Mouse (Mus musculus): ENCODE measurements at regions not wholly inside any gene's neighbourhood (a gene's known extent, or its start where the extent isn't known, plus 50 kb on each side); places are given as distances from the start of the nearest gene placed in this dataset.

DNA sequence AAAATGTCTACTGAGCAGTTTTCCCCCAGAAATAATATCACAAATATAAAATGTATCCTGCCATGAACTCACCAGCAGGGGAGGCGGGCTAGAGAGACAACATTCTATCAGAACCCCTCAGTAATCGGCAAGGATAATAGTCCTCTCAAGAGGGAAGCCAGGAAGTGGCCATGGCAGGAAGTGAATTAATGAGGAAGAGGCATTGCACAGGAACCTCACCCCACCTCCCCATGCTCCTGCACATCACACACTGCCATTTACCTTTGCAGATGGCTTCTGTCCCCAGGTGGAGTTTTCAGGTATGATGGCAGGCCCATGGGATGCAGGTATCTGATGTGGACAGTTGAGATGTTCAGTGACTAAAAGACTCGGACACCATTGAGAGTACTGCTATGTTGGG lies 185.9 kb upstream of the Tgfbr2 start:
- ATAC-seq (ENCODE audit: borderline replicate concordance, extremely low read depth, low FRiP score, low TSS enrichment) = no peak
- H3K4me2 ChIP-seq = no peak overlapping the region
- no peak overlapping the region for H3K4me3 ChIP-seq
- no peak overlapping the region for H3K27ac ChIP-seq
- no peaks in the 10 kb centered on the region for H3K36me3 ChIP-seq
- no peaks in the 10 kb centered on the region for H3K9me3 ChIP-seq
- H3K4me1 ChIP-seq = no peaks in the 10 kb centered on the region
- 74% methylated on average over 3 of the region's 3 CpGs for WGBS
- no peaks in the 10 kb centered on the region for H3K27me3 ChIP-seq
- no peak overlapping the region for H3K9ac ChIP-seq

DNA sequence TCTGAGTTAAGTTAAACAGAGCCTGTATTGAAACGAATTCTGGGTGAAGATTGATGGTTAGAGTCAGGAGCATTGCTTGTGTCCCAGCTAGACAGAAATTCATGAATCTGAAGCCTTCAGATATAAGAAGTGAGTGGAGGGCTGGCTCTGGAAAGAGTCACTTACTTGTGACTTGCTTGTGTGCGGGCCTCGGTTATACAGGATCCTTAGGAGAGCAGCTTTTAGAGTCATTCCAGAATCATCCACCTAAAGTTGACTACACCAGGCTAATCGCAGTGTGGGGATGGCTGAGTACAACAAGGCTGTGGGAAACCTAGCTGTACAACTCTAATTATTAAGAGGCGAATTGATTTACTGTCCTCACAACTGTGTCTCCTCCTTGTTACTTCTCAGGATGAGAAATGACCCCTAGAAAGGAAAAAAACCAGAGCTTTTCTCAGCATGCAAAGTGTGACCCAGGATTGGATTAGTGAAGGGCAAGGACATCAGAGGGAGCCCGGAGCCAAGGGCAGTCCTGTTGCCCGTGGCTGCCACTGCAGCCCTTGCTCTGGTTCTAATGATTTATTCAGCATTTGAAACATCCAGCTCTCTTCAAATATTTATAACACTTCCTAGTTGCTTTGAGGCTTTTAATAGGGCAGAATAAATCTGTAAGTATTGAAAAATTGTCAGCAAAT lies 179.0 kb upstream of the Tgfbr2 start:
- H3K36me3 ChIP-seq = no peaks in the 10 kb centered on the region
- H3K4me2 ChIP-seq = no peak overlapping the region
- 75% methylated on average over 7 of the region's 7 CpGs for WGBS
- H3K9ac ChIP-seq = no peak overlapping the region
- peak overlapping the region; percentile 72 for H3K27ac ChIP-seq
- peaks cover 26% of the 10 kb centered on the region; the same call in 1 of the 2 replicates for H3K4me1 ChIP-seq
- ATAC-seq (ENCODE audit: borderline replicate concordance, extremely low read depth, low FRiP score, low TSS enrichment) = no peak
- no peaks in the 10 kb centered on the region for H3K27me3 ChIP-seq
- no peaks in the 10 kb centered on the region for H3K9me3 ChIP-seq
- H3K4me3 ChIP-seq = no peak overlapping the region

DNA sequence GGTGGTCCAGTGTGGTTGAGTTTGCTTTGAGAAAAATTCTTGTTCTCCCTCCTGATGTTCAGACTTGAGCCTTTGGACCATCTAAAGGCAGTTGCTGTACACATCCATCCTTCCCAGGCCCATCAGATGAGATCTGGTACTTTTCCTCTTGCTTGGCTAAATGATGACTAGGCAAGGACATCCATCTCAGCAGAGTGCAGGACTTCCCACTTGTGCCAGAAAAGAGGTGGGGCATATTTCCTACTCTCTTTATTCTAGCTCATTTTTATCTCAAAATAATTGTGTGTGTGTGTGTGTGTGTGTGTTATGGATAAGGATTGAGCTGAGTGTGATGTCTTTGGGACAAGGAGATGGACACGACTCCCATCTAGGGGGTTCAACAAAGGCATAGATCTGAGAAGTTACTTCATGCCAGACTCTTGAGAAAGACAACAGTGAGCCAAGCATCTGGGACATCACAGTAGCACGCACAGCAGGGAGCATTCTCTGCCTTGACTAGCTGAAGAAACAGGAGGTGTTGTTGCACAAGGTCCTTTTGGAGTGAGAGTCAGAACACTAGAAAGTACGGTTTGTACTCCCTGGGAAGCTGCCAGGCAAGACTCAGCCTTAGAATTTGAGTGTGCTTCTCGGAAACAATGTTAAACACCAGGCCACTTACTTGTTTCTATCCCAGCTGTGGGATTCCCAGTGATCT lies 177.8 kb upstream of the Tgfbr2 start:
- Histone ChIP-seq H3K4me1 (peaks cover 26% of the 10 kb centered on the region; the same call in 1 of the 2 replicates), H3K9ac (no peak overlapping the region), H3K4me3 (no peak overlapping the region), H3K9me3 (no peaks in the 10 kb centered on the region), H3K36me3 (no peaks in the 10 kb centered on the region), H3K27me3 (no peaks in the 10 kb centered on the region), H3K27ac (peak overlapping the region; percentile 72), H3K4me2 (no peak overlapping the region)
- ATAC-seq (ENCODE audit: borderline replicate concordance, extremely low read depth, low FRiP score, low TSS enrichment) = peak; percentile 95
- 35% methylated on average over 4 of the region's 4 CpGs for WGBS

DNA sequence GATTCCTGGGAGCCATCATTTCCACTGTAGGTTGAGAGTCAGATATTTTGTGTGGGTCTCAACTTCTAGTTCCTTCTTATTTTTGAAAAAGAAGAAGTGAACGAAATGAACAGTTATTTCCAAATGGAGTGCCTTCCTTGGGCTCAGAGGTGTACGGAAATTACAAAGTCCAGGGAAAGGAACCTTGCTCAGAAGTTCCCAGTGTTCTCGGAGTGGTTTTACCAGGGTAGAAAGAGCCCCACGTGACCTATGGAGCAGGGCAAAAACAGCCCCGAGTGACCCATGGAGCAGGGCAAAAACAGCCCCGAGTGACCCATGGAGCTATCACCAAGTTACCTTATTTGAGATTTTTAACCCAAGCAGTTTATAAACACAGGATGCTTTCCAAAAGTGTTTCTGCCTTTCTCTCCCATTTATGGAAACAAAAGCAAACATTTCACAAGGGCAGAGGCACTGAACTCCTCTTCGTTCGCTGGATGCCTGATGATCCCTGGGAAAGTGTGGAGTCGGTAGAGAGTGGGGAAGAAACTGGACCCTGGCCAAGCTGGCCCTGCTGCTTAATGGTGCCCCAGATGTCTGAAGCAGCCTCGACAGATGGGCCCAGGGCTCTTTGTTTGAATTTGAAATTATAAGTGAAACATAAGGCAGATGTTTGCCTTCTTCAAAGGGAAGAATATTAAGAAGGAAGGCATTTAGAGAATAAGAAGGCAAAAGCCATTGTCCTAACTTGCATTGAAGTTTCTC lies 175.8 kb upstream of the Tgfbr2 start:
- Histone ChIP-seq H3K9ac (no peak overlapping the region), H3K9me3 (no peaks in the 10 kb centered on the region), H3K4me2 (no peak overlapping the region), H3K4me1 (peaks cover 26% of the 10 kb centered on the region; the same call in 1 of the 2 replicates), H3K27me3 (no peaks in the 10 kb centered on the region), H3K4me3 (no peak overlapping the region), H3K36me3 (no peaks in the 10 kb centered on the region), H3K27ac (peak overlapping the region; percentile 72)
- 33% methylated on average over 10 of the region's 10 CpGs for WGBS
- no peak for ATAC-seq (ENCODE audit: borderline replicate concordance, extremely low read depth, low FRiP score, low TSS enrichment)

DNA sequence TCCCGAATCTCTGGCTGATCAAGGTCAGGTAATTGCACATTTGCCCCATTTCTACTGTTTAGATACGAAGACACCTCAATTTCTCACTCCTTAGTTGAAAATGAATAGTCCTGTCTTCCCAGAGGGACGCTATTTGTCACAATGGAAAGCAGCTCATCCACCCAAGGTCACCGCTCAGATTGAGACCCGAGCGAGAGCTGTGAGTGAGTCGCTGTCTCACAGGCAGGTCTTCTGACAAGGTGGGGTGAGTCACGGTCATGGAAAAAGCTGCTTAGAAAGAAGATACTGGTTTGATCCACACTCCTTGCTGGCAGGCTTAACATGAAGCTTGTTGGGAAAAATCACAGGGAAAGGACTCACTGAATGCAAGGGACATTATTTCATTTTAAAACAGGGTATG lies 171.9 kb upstream of the Tgfbr2 start:
- no peaks in the 10 kb centered on the region for H3K9me3 ChIP-seq
- peaks cover 26% of the 10 kb centered on the region for H3K4me1 ChIP-seq
- no peak for ATAC-seq (ENCODE audit: borderline replicate concordance, extremely low read depth, low FRiP score, low TSS enrichment)
- no peak overlapping the region for H3K4me3 ChIP-seq
- no peak overlapping the region for H3K9ac ChIP-seq
- no peak overlapping the region for H3K4me2 ChIP-seq
- no peak overlapping the region for H3K27ac ChIP-seq
- H3K27me3 ChIP-seq = no peaks in the 10 kb centered on the region
- H3K36me3 ChIP-seq = no peaks in the 10 kb centered on the region
- WGBS = 81% methylated on average over 8 of the region's 8 CpGs

- Histone ChIP-seq H3K4me2 (no peak overlapping the region), H3K4me1 (peaks cover 24% of the 10 kb centered on the region), H3K27ac (no peak overlapping the region), H3K9me3 (no peaks in the 10 kb centered on the region), H3K36me3 (no peaks in the 10 kb centered on the region), H3K4me3 (no peak overlapping the region), H3K27me3 (no peaks in the 10 kb centered on the region), H3K9ac (no peak overlapping the region)
- WGBS = 88% methylated on average over 7 of the region's 7 CpGs
- no peak for ATAC-seq (ENCODE audit: borderline replicate concordance, extremely low read depth, low FRiP score, low TSS enrichment)
These were observed 171.3 kb upstream of the Tgfbr2 start for GRCm38 (mm10) chr9:116346495-116346894.

DNA sequence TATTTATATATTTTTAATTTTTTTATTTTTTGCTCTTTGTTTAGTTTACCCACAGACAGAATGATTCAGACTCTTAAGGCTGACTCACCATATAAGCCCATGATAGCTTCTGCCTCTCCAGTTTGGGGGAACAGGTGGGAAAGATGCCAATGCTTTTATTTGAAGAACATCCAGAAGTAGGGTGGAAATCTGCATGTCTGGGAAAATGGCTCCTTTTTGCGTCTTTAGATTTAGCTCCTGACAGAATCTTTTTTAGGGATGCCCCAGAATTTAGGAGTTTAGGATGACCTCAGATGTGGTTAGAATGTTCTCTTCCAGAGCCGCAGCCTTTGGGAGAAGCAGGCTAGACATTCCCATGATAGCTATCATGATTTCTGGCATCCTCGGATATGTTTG lies 167.9 kb upstream of the Tgfbr2 start:
- no peaks in the 10 kb centered on the region for H3K36me3 ChIP-seq
- H3K27ac ChIP-seq = 0 out of 2 replicates have a peak overlapping the region, but pooled peaks have one; percentile 18
- H3K27me3 ChIP-seq = no peaks in the 10 kb centered on the region
- 78% methylated on average over 3 of the region's 3 CpGs for WGBS
- no peak for ATAC-seq (ENCODE audit: borderline replicate concordance, extremely low read depth, low FRiP score, low TSS enrichment)
- peaks cover 13% of the 10 kb centered on the region for H3K4me1 ChIP-seq
- no peak overlapping the region for H3K4me3 ChIP-seq
- H3K9me3 ChIP-seq = no peaks in the 10 kb centered on the region
- H3K4me2 ChIP-seq = no peak overlapping the region
- no peak overlapping the region for H3K9ac ChIP-seq

DNA sequence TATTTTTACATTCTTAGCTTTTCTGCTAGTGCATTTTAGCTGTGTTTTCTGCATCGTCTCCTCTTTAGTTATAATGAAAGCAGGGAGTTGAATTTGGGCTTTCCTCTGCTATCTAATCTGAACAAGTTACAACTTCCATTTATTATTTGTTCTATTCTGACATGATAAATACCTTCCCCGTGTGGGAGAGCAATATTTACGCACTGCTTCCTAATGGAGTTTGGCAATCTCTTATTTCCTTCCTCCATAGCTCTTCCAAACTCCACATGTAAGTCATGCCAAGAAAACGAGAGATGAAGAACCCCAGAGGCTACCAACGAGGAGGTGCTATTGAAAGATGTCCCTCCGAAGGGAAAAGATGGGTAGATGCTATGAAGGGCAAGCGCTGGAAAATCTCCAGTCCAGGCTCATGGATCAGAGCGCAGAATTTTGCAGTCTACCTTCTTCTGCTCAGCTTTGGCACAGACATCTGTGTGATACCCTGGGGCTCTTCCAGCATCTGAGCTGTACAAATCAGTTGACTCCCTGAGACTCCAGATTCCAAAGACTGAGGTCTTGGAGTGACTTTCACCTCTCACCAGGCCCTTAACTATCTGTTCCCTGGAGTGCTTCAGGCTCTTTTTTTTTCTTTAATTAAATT lies 167.4 kb upstream of the Tgfbr2 start:
- Histone ChIP-seq H3K4me2 (no peak overlapping the region), H3K9ac (no peak overlapping the region), H3K27ac (peak overlapping the region; percentile 27; the same call in 1 of the 2 replicates), H3K9me3 (no peaks in the 10 kb centered on the region), H3K36me3 (no peaks in the 10 kb centered on the region), H3K27me3 (no peaks in the 10 kb centered on the region), H3K4me1 (peaks cover 13% of the 10 kb centered on the region), H3K4me3 (no peak overlapping the region)
- peak; percentile 27; the same call in 1 of the 2 replicates for ATAC-seq (ENCODE audit: borderline replicate concordance, extremely low read depth, low FRiP score, low TSS enrichment)
- WGBS = 40% methylated on average over 8 of the region's 8 CpGs

- Histone ChIP-seq H3K9me3 (no peaks in the 10 kb centered on the region), H3K4me3 (no peak overlapping the region), H3K27ac (peak overlapping the region; percentile 27; the same call in 1 of the 2 replicates), H3K4me2 (no peak overlapping the region), H3K36me3 (no peaks in the 10 kb centered on the region), H3K9ac (no peak overlapping the region), H3K4me1 (peaks cover 13% of the 10 kb centered on the region), H3K27me3 (no peaks in the 10 kb centered on the region)
- ATAC-seq (ENCODE audit: borderline replicate concordance, extremely low read depth, low FRiP score, low TSS enrichment) = no peak
- WGBS = 73% methylated on average over 4 of the region's 4 CpGs
These were observed 166.8 kb upstream of the Tgfbr2 start for GRCm38 (mm10) chr9:116342009-116342408.

- H3K9me3 ChIP-seq = no peaks in the 10 kb centered on the region
- H3K4me2 ChIP-seq = no peak overlapping the region
- no peaks in the 10 kb centered on the region for H3K27me3 ChIP-seq
- H3K36me3 ChIP-seq = no peaks in the 10 kb centered on the region
- no peak overlapping the region for H3K9ac ChIP-seq
- H3K4me3 ChIP-seq = no peak overlapping the region
- no peak for ATAC-seq (ENCODE audit: borderline replicate concordance, extremely low read depth, low FRiP score, low TSS enrichment)
- H3K27ac ChIP-seq = no peak overlapping the region
- peaks cover 13% of the 10 kb centered on the region for H3K4me1 ChIP-seq
These were observed 165.8 kb upstream of the Tgfbr2 start for GRCm38 (mm10) chr9:116340952-116341351.

DNA sequence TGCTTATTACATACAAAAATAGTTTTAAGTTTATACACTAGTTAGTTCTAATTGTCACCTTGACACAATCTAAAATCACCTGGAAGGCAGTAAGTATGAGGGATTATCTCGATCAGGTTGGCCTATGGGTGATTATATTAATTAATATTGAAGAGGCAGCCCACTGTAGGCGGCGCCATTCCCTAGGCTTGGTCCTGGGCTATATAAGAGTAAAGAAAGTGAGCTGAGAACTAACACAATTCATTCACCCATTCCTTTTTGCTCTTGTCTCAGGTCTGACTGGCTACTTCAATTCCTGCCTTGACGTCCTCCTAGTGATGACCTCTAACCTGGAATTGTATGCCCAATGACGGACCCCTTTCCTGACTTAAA lies 163.6 kb upstream of the Tgfbr2 start:
- no peaks in the 10 kb centered on the region for H3K27me3 ChIP-seq
- peaks cover 13% of the 10 kb centered on the region for H3K4me1 ChIP-seq
- no peak overlapping the region for H3K4me2 ChIP-seq
- H3K27ac ChIP-seq = no peak overlapping the region
- 90% methylated on average over 5 of the region's 5 CpGs for WGBS
- H3K36me3 ChIP-seq = no peaks in the 10 kb centered on the region
- H3K9me3 ChIP-seq = no peaks in the 10 kb centered on the region
- ATAC-seq (ENCODE audit: borderline replicate concordance, extremely low read depth, low FRiP score, low TSS enrichment) = no peak
- no peak overlapping the region for H3K4me3 ChIP-seq
- H3K9ac ChIP-seq = no peak overlapping the region
